Mouse (Mus musculus) MEL-GATA-1-ER (cell line): ENCODE measurements at regions not wholly inside any gene's neighbourhood (a gene's known extent, or its start where the extent isn't known, plus 50 kb on each side); places are given as distances from the start of the nearest gene placed in this dataset.
A peak's percentile ranks its signal among the peaks of the same experiment; 100 is the strongest.

Experiments
- DNase-seq: peaks from one replicate; pipeline ENCODE4 v3.0.0-alpha.2; 2012; ENCODE audit warnings: low read depth; ENCODE audit errors: extremely low read depth

DNA sequence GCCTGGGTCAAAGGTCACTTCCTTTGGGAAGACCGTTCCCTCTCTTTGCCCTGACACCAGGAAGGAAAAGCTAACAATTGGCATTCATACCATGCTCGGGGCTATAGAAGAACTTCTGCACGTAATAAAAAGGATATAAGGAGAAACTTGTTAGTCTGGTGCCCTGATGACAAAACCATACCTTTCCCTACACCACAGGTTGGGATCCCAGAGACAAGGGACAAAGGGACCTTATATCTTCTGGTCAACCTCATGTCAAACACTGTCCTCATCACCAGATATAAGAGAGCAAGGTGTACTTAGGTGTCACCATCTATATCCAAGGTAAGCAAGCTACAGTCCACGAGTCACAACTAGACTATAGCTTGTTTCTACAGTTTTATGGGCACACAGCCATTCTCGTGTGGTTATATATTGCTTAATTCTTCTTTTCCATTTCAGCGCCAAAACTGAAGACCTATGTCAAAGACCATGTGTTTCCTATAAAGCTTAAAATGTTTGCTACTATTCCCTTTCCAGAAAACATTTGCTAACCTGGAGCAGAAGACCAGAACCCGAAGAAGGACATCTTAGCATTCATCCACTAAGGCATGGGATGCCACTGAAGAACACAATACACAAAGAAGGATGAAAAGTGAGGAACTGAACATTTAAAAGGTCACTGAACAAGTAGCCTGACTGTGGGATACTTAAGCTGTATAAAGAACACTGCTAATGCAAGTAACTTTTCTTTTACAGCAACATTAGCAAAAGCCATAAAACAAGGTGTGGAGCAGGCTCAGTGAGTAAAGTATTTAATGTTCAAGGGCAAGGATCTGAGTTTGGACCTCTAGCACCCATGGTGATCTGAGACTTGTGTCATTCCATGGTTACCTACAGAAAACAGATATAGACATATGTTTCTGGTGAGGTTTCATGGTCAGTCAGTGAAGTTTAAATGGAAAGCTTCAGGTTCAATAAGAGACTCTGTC, 437.7 kb upstream of the Cd180 start:
- DNase-seq = no peak

DNA sequence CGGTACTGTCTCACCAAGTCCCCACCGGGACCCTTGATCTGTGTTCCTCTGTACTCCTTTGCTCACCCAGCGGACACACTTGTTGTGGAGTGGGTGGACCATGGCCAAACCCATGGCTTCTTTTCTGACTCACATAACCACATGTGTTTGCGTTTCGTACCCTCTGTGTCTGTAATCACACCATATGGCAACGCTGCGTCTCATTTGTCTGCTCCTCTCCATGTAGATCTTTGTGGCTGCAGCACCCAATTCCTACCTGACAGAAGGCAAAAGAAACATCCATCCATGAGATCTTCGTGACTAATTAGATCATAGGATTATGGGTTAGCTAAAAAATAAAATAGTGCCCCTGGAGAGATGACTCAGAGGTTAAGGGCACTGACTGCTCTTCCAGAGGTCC, 435.2 kb upstream of the Cd180 start:
- DNase-seq = no peak

DNA sequence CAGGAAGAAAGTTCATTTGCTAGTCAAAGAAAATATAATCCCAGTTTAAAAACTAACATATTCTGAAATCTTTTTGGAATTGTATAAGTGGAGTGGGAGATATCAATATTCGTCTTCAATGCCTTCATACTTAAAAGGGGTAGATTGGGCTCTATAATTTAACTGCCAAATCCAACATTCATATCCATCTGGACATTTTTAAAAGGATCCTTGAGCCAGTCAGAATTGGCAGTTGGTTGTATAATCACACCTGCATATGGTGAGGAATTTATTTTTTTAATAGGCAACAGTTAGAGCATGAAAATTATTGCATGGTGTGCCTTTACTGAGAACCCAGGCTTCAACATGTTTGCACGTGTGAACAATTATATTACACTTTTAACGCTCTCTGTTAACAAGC, 419.5 kb upstream of the Cd180 start:
- no peak for DNase-seq

DNA sequence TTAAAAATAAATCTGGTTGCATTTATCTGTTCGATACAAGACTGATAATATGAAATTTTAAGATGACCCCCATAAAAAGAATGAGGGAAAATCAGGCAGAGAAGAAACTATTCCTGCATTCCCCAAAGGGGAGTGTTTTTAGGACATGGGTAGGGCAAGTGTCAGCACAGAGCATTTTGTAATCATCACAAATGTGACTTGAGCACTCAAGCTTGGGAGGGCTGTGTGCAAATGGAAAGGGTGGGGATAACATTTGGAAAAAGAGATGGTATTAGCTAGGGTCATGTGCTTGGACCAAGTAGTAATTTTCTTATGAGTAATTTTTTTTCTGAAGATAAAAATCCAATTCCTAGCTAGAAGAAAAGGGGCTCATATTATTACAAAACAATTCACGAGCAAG, 418.1 kb upstream of the Cd180 start:
- no peak for DNase-seq

DNA sequence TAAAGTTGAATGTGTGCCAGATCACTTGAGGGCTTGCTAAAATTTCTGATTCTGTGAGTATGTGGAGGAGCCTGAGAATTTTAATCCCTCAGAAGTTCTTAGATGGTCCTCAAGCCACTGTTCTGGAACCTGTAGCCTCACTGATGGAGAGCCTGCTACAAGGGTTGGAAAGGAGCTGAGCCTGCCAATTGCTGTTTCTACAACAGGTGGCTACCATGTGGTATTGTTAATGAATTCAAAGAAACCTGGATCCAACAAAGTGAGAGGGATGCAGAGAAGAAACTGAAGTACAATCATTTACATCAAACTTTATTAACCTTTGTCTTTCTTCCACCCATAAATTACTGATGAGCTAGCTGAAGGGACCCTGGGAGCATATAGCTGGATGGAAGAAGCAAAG, 416.5 kb upstream of the Cd180 start:
- DNase-seq = no peak

DNA sequence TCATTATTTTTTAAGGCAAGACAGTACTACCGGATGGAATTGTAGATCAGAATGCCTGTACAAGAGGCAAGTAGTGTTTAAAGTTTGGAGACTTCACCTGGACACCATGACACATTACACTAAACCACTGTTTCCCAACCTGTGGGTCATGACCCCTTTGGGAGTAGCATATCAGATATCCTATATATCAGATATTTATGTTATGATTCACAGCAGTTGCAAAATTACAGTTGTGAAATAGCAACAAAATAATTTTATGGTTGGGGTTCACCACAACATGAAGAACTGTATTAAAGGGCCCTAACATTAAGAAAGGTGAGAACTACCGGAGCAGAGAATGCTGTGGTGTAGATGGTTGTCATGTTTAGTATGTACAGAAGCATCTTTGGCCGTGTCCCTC, 413.2 kb upstream of the Cd180 start:
- DNase-seq = no peak

DNA sequence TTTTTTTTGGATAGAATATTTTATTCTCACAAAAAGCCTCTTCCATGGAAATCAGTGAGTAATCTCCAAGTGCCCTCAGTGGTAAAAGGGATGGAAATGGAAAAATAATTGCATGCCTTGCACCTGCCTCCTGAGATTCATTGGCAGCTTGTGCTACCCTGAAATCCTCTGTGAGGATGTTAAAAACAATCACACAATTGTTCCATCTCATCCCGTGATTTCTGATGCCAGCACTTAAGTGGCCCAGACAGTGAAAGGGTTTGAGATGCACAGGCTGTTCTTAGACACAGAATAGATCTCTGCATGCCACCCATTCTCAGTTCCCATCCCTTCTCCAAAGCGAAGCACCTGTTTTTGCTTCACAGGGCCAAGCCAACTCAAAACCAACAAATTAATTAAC, 398.9 kb upstream of the Cd180 start:
- no peak for DNase-seq

DNA sequence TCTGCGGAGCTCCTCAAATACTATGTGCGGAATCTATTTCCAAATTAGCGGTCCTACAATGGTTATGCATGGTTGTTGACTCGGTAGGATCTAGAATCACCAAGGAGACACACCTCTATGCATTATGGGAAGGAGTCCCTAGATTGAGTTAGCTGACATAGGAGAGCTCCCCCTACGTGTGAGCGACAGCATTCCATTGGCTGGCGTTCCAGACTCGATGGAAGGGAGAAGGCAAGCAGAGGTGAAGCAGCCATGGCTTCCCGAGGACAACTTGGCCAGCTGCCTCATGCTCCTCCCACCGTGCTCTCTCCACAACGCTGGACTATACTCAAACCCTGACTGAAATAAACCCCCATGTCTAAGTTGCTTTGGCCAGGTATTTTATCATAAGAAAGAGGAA, 398.3 kb upstream of the Cd180 start:
- no peak for DNase-seq

DNA sequence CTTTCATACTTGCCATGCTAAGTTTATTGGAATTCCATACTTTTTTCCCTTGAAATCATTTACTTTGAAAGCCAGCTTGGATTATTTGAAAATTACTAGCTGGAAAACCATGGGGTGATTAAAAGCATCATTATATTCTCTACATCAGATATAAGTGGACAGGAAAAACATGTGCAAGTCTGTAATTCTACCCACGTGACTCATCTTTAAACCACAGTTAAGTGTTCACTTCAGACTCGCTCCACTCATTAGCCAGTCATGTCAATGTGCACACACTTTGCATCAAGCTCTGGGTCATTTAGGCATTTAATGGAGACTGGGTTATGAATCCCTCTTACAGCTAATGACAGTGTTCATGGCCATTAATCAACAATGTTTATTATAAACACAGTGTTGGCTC, 385.4 kb upstream of the Cd180 start:
- DNase-seq = no peak

DNA sequence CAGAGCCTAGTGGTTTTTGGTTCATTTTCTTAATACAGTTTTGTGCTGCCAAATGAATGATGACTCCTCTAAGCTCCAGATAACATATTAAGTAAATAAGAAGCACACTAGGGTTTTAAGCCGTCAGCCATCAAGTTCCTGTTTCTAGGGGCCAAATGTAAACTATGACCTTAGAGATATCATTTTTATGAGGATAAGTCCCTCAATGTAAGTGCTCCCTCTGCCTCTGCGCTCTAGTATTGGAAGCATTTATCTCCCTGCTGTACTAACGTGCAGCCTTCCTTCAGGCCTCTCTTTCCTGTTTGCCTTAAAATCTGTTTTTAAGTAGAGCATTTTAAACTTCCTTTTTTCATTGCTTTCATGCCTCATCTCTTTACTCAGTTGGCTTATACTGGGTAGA, 381.3 kb upstream of the Cd180 start:
- DNase-seq = peak; percentile 56

DNA sequence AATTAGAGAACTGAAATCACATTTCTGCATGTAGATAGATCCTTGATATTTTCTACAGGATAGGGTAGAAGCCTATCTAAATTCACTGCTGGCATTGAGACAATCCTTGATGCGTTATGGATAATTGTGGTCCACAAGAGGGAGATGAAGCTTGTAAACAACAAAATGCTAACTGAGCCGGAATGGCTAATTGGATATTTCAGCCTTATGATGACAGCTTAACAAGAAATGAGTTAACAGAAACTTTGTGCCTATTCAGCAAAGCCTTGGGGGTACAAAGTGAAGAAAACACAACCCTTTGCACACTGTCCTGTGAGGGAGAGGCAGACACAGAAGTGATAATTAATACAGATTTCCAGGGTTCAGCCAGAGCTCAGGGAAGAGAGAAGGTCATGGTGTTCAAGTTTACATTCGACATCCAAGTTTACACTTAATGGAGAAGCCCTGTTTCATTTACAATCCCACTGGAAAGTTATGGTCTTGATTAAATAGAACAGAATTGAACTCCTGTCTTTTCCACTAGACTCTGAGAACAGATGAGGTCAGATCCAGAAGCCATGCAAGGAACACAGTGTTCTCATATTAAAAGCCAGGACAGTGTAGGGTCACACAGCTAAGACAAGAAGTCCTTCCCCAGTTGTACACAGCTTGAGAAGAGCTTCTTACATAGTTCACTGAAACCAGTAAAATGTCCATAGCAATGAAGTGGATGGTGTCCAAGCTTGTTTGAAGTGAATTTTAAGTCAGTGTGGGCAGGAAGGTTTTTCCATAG, 377.3 kb upstream of the Cd180 start:
- no peak for DNase-seq

DNA sequence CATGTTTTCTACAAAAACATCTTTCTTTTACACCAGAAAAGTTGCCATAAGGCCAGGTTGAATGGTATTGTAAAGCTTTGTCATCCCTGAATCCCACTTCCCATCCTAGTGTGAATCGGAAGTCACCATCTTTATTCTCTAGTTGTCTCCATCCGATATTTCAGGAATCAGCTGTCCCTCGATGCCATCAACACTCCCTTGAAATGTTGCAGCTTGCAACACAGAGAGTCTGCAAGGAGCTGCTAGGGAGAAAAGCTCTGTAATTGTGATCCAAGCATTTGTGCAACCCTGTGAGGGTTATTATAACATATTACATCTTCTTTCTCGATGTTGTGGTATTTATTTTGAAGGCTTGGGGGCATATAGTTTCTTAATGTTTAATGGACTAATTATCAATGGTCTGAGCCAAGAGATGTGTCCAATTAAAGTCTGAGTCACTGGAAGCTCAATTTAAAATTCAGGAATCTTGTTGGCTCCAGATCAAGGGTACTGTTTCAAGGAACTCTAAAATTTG, 374.4 kb upstream of the Cd180 start:
- no peak for DNase-seq

DNA sequence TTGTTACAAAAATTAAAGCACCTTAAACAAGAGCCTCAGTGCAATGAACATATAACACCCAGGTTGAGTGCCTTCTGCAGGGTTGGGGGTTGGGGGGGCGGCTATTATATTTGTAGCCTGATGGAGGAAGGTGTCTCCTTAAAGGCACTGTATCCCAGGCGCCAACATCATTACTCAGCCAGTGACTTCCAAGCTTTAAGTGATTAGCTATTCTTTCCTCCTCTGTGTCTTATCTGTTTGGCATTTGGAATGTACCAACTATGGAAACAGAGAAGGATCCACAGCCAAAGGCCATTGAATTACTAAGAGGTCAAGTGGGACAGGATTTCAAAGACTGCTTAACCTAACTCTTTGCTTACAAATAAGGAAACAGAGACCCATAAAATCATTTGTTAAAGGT, 373.9 kb upstream of the Cd180 start:
- DNase-seq = no peak

DNA sequence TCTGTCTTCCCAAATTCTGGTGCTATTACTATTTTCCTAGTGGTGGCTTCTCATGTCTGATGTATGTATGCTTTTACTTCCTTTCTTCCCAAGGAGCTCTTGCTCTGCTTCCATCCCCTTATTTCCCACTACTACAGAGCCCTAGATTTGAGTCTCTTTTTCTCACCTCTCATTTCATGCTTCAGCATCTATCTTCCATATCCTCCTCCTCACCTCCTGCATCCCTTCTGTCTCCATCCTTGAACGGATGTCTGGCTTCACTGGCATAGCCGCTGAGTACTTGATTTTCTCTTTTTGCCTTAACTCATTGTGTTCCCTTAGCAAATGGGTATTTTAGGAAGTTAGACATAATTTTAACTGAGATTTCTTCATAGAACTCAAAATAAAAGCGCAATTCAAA, 369.5 kb upstream of the Cd180 start:
- no peak for DNase-seq

DNA sequence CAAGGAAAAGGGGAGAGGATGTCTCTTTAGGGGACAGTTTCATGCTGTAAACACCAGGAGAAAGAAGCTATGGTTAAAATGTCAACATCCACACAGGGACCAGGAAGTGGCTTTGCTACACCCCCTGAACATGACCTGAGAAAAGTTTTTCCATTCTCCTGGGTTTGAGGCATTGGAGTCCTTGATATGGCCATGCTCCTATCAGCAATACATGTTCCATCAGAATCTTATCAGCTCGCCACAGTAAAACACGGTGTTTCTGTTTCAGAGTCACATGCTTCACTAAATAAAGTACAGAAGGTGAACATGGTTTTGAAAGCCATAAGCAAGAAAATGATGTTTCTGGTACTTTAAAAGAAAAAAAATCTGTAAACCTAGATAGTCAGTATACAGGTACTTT, 367.4 kb upstream of the Cd180 start:
- DNase-seq = no peak

DNA sequence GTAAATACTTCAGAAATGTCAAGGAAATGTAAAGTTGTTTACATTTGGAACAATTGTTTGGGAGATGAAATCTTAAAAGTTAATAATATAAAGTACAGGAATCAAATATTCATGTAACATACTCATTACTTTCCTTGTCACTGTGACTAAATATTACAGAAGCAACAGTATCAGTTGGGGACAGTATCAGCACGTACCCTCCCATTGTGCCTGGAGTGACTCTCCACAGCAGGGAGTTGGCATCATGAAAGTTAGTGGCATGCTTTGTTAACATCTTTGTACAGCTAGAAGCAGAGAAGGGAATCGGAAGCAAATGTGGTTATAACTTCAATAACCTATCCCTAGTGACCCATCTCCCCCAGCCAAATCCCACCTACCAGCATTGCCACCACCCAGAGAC, 366.8 kb upstream of the Cd180 start:
- DNase-seq = no peak

DNA sequence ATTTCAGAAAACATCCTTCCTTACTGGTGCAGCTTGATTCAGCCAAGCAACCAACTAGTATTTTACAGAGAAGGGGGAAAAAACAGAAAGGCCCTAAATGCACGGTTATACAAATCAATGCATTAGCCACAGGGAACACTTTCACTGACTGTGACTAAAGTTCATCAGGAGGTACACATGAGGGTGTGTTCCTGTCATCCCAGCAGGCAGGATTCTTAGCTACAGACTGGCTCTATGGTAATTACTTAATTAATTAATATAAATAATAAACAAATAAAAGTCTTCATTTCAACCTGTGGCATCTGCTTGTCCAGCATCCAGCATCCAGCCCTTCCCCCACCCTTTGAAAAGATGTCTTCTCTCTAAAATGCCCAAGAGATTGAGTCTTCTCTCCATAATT, 359.7 kb upstream of the Cd180 start:
- DNase-seq = no peak

DNA sequence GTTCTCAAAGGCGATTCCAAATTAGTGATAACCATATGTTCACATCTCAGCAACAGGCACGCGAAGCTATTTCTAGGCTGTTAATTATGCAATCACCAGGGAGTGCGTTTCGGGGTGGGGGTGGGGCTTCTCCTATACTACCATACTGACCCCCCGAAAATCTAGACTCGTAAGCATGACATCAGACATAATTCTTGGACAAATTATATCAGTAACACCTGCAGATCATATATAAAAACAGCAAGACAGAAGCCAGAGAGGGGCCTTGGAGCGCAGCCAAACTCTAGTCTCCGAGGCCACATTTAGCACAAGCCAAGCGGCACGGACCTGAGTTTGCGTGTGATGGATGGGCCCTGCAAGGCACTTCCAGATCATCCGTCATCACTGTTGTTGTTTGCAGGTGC, 359.2 kb upstream of the Cd180 start:
- DNase-seq = no peak

DNA sequence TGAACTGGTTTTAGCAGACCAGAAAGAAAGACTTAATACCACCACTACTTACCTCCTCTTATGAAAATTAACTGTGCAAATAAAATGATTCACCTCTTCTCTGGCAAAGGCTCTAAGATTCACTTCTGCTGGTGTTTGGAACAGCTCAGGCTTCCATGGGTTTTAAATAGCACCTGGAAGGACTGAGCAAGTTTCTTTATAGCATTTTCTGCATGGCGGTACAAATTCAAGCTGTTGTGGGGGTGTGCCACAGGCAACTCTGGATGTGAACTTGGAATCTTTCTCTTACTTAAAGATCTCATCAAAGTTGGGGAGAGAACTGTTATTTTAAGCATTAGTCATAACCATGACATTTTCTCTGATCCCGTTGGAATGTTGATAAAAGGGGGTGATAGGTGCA, 350.1 kb upstream of the Cd180 start:
- no peak for DNase-seq

DNA sequence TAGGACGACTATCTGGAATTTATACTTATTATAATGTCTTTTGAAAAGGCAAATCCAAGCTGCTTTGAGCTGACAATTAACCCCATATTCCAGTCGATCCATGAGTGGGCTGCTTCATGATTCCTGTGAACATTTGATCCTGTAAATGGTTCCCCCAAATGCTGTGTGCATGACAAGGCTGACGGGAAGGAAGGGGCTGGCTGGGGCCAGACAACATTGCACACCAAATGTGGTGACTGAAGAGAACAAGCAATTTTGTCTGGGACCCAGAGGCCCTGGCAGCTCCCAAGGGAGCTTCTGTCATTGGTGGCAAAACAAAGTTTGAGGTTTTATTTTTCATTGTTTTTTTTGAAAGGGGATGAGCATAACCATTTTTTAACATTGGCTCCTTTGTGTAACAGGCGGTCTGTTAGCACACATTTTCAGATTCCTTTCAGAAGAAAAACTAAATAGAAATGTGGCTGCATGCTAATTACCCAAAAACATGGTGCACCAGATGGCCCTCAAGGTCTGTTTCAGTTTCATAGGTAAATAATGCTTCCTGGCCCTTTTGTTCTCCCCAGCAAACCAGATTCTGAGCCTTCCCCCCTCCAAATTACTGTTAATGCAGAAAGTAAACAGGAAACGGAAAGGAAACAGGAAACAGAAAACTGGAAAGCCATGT, 348.6 kb upstream of the Cd180 start:
- DNase-seq = no peak

DNA sequence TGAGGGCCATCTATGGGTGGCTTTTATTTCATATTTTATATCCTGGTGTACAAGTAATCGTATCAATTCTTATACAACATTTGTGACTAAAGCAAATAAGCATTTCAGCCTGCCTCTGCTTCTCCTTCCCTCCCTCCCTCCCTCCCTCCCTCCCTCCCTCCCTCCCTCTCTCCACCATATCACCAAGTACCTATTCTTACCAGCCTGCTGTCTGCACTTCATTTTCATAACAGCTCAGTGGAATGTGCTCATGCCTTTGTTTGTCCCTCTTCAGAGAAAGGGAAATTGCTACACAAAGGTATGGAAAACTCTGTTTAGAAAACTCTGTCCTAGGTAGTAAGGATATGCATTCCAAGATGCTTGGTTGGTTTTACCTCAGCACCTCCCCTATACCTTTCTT, 343.9 kb upstream of the Cd180 start:
- no peak for DNase-seq
